ENCODE assay signal across 8 mouse cellular contexts in genomic region chr5:23413575-23414470, GRCm38 (mm10). TPM values are rescaled to one million over a fixed set of nuclear protein-coding genes. Genes with fewer than 3 reads are reported as not detected.
A peak's percentile ranks its signal among the peaks of the same experiment; 100 is the strongest.
DNase-seq lines count a peak whose midpoint lies in the region; ATAC-seq and TF ChIP-seq lines count a peak whose summit lies in the region.

No protein-coding gene starts in this region.

- H3K79me2 ChIP-seq in myocyte (ENCODE audit: control insufficient read depth, insufficient read depth): peaks cover 62% of the 10 kb centered on the region

- no peak for TF ChIP-seq CTCF in kidney, postnatal 0 days (IDR thresholded peaks at IDR 0.05; ENCODE audit: low read depth)

- TF ChIP-seq POLR2A in myocyte (IDR thresholded peaks at IDR 0.05; ENCODE audit: insufficient read length, low read depth): peak; percentile 28

- no peak overlapping the region for H3K4me3 ChIP-seq in embryonic facial prominence, embryonic 10.5 days
- no peak overlapping the region for H3K4me3 ChIP-seq in heart, embryonic 10.5 days
- H3K4me3 ChIP-seq in kidney, postnatal 0 days (replicated peaks; ENCODE audit: low read depth, low read length): no peak overlapping the region
- no peak overlapping the region for H3K4me3 ChIP-seq in myocyte

- no peak overlapping the region for H3K9ac ChIP-seq in kidney, postnatal 0 days (ENCODE audit: low read depth, low read length)

- no peak for DNase-seq in frontal cortex, postnatal 36 days (ENCODE audit: low spot score in 2 of 2)
- DNase-seq in embryonic facial prominence, embryonic 10.5 days (ENCODE audit: low spot score): no peak
- no peak for DNase-seq in heart, embryonic 10.5 days (ENCODE audit: low spot score)
- peak; percentile 69 for DNase-seq in kidney, postnatal 0 days (ENCODE audit: low spot score)
- no peak for DNase-seq in yolk sac, embryonic 10.5 days (ENCODE audit: low spot score)
- DNase-seq in MN1 (ENCODE audit: low spot score): no peak

- peak; percentile 1; the same call in 1 of the 2 replicates for ATAC-seq in frontal cortex, adult (ENCODE audit: low TSS enrichment)
- no peak for ATAC-seq in kidney, postnatal 0 days (replicated peaks; ENCODE audit: low FRiP score, low read depth)

- H3K9me3 ChIP-seq in embryonic facial prominence, embryonic 10.5 days: no peaks in the 10 kb centered on the region
- no peaks in the 10 kb centered on the region for H3K9me3 ChIP-seq in heart, embryonic 10.5 days
- H3K9me3 ChIP-seq in kidney, postnatal 0 days (replicated peaks; ENCODE audit: low read length): no peaks in the 10 kb centered on the region

- 38% methylated on average over 12 of the region's 12 CpGs for WGBS in embryonic facial prominence, embryonic 10.5 days
- 70% methylated on average over 12 of the region's 12 CpGs for WGBS in heart, embryonic 10.5 days
- 56% methylated on average over 12 of the region's 12 CpGs for WGBS in kidney, postnatal 0 days

- H3K27ac ChIP-seq in embryonic facial prominence, embryonic 10.5 days (replicated peaks): peak overlapping the region; percentile 71
- peak overlapping the region; percentile 29; the same call in 1 of the 2 replicates for H3K27ac ChIP-seq in heart, embryonic 10.5 days
- peak overlapping the region; percentile 72 for H3K27ac ChIP-seq in kidney, postnatal 0 days

- H3K4me2 ChIP-seq in kidney, postnatal 0 days (ENCODE audit: low read length): peak overlapping the region; percentile 2; the same call in 1 of the 2 replicates
- H3K4me2 ChIP-seq in myocyte (ENCODE audit: low read depth): peak overlapping the region; percentile 92

- H3K36me3 ChIP-seq in embryonic facial prominence, embryonic 10.5 days (replicated peaks): peaks cover 36% of the 10 kb centered on the region
- peaks cover 13% of the 10 kb centered on the region; the same call in 1 of the 2 replicates for H3K36me3 ChIP-seq in heart, embryonic 10.5 days
- H3K36me3 ChIP-seq in kidney, postnatal 0 days (ENCODE audit: insufficient read depth, low read length): no peaks in the 10 kb centered on the region
- H3K36me3 ChIP-seq in myocyte (ENCODE audit: control insufficient read depth, insufficient read depth): peaks cover 8% of the 10 kb centered on the region

- no peak overlapping the region for H3ac ChIP-seq in myocyte (ENCODE audit: control insufficient read depth, insufficient read length)

- peaks cover 61% of the 10 kb centered on the region for H3K4me1 ChIP-seq in embryonic facial prominence, embryonic 10.5 days
- H3K4me1 ChIP-seq in heart, embryonic 10.5 days: peaks cover 70% of the 10 kb centered on the region
- peaks cover 41% of the 10 kb centered on the region for H3K4me1 ChIP-seq in kidney, postnatal 0 days (replicated peaks; ENCODE audit: insufficient read depth, low read length)

- no peaks in the 10 kb centered on the region for H3K27me3 ChIP-seq in embryonic facial prominence, embryonic 10.5 days (replicated peaks; ENCODE audit: low read depth, poor library complexity, severe bottlenecking)
- H3K27me3 ChIP-seq in heart, embryonic 10.5 days (ENCODE audit: insufficient read depth, poor library complexity, severe bottlenecking): no peaks in the 10 kb centered on the region
- no peaks in the 10 kb centered on the region for H3K27me3 ChIP-seq in kidney, postnatal 0 days (ENCODE audit: insufficient read depth, low read length)
- no peaks in the 10 kb centered on the region for H3K27me3 ChIP-seq in myocyte (ENCODE audit: control insufficient read depth, insufficient read depth, insufficient read length)

TF ChIP-seq in myocyte, 11 proteins besides CTCF, POLR2A, EP300 and RAD21:
- TF ChIP-seq REST (IDR thresholded peaks at IDR 0.05; ENCODE audit: insufficient read depth, insufficient read length) (no peak), USF1 (IDR thresholded peaks at IDR 0.05; ENCODE audit: low read depth) (no peak), E2F4 (IDR thresholded peaks at IDR 0.05; ENCODE audit: insufficient read depth) (no peak), TCF12 (IDR thresholded peaks at IDR 0.05; ENCODE audit: insufficient read depth, poor library complexity, severe bottlenecking) (peak; percentile 18), POLR2AphosphoS2 (IDR thresholded peaks at IDR 0.05; ENCODE audit: insufficient read length, low read depth) (peak; percentile 52), CEBPB (IDR thresholded peaks at IDR 0.05; ENCODE audit: insufficient read depth, poor library complexity, severe bottlenecking) (0 out of 2 replicates have a peak, but pooled peaks have one; percentile 26), SRF (IDR thresholded peaks at IDR 0.05; ENCODE audit: control insufficient read depth, insufficient read length, low read depth) (no peak), MYOG (IDR thresholded peaks at IDR 0.05; ENCODE audit: control insufficient read depth in 1 of 3, insufficient read depth in 1 of 3, insufficient read length in 2 of 3, low read depth in 2 of 3) (no peak), MAX (IDR thresholded peaks at IDR 0.05; ENCODE audit: low read depth) (no peak), MYOD1 (IDR thresholded peaks at IDR 0.05; ENCODE audit: control insufficient read depth in 1 of 3, insufficient read length in 2 of 3, low read depth in 2 of 3) (peak in 1 of 3 experiments; percentile 55), TCF3 (IDR thresholded peaks at IDR 0.05; ENCODE audit: insufficient read length, low read depth) (no peak)

RNA-seq across cellular contexts. Expression of gene Kmt2e, which starts 20.4 kb away (rescaled TPM):
- 86.7 TPM in 2 replicates for polyA plus RNA-seq in embryonic facial prominence, embryonic 10.5 days (2016; fragmentation: Nextera tagmentation; extraction: Ambion mirVana)
- polyA plus RNA-seq in heart, embryonic 10.5 days (2016; fragmentation: Nextera tagmentation; extraction: Ambion mirVana): 63.2 and 69.0 TPM in 2 replicates
- 76.8 and 85.9 TPM in 2 replicates for polyA plus RNA-seq in kidney, postnatal 0 days (2015; fragmentation: Nextera tagmentation; extraction: Ambion mirVana)
- 9.0 TPM for polyA plus RNA-seq in myocyte (2012; fragmentation: generic; extraction: Trizol)
